Mouse (Mus musculus): Measurements from ENCODE around the gene Sbk2. TPM values are rescaled to one million over a fixed set of nuclear protein-coding genes. Genes with fewer than 3 reads are reported as not detected.

Sbk2 gene
- total and polyA plus RNA-seq, 3 experiments: 0.10 to 0.30 TPM; not detected in 1

- TF ChIP-seq POLR2AphosphoS2 (IDR thresholded peaks at IDR 0.05; ENCODE audit: low read depth, low read length) (no peak), NELFE (IDR thresholded peaks at IDR 0.05; ENCODE audit: low read depth, low read length) (peak; percentile 55; the same call in 1 of the 2 replicates), POLR2A (IDR thresholded peaks at IDR 0.05; ENCODE audit: low read depth, low read length) (peak; percentile 58), CHD1 (IDR thresholded peaks at IDR 0.05; ENCODE audit: low read depth, low read length) (no peak), BHLHE40 (IDR thresholded peaks at IDR 0.05; ENCODE audit: low read depth, low read length) (no peak), KAT2A (IDR thresholded peaks at IDR 0.05; ENCODE audit: insufficient replicate concordance, low read length) (no peak), RCOR1 (conservative IDR thresholded peaks at IDR 0.05; ENCODE audit: low read depth, low read length) (no peak), TBP (conservative IDR thresholded peaks at IDR 0.05; ENCODE audit: low read depth, low read length) (no peak), MAFK (IDR thresholded peaks at IDR 0.05; ENCODE audit: insufficient replicate concordance, low read length) (no peak), ZC3H11A (IDR thresholded peaks at IDR 0.05; ENCODE audit: low read depth, low read length) (no peak), SMC3 (IDR thresholded peaks at IDR 0.05; ENCODE audit: low read depth, low read length) (no peak), USF2 (conservative IDR thresholded peaks at IDR 0.05; ENCODE audit: low read depth, low read length) (no peak), ZMIZ1 (IDR thresholded peaks at IDR 0.05; ENCODE audit: low read depth, low read length) (no peak), JUN (IDR thresholded peaks at IDR 0.05; ENCODE audit: insufficient read depth, low read depth, low read length) (no peak)
Measured at GRCm38 (mm10) chr7:4996003-4996895, 32.0 kb upstream of the Sbk2 start, which contains the start of gene Zfp579 (continued).

GRCm38 (mm10) chr7:4995268-4996002, 31.2 kb upstream of the Sbk2 start:
- H3K27me3 ChIP-seq (replicated peaks): no peaks in the 10 kb centered on the region
- dilution Hi-C loops (cut with MboI; ENCODE audit: extremely low pct_ligation_motif_present, extremely low pct_unique_long_range_greater_than_20kb, low sequenced_read_pairs): no loop called here
- peak overlapping the region; percentile 73 for H3K4me2 ChIP-seq (ENCODE audit: insufficient read depth, low read depth, poor library complexity, severe bottlenecking)
- H3K4me1 ChIP-seq (ENCODE audit: control insufficient read depth in 1 of 2, insufficient read depth in 2 of 2): peaks cover 0 to 13% of the 10 kb centered on the region in 2 experiments; a peak in 2 of 4 replicates
- peaks cover 16% of the 10 kb centered on the region for H3K9me3 ChIP-seq (replicated peaks; ENCODE audit: low read length)
- no peak overlapping the region for H3K27ac ChIP-seq (ENCODE audit: insufficient read depth, low read depth)
- H3K36me3 ChIP-seq (replicated peaks in 1 of 2; ENCODE audit: control insufficient read depth in 1 of 2, insufficient read depth in 1 of 2, low read length in 1 of 2): peaks cover 11 to 23% of the 10 kb centered on the region in 2 experiments
- no peak for TF ChIP-seq MXI1 (IDR thresholded peaks at IDR 0.05; ENCODE audit: low read depth, low read length)
- TF ChIP-seq CHD2 (IDR thresholded peaks at IDR 0.05; ENCODE audit: low read length): no peak
- TF ChIP-seq IRF4 (IDR thresholded peaks at IDR 0.05; ENCODE audit: low read depth, low read length): no peak
- TF ChIP-seq RAD21 (IDR thresholded peaks at IDR 0.05; ENCODE audit: low read depth, low read length): no peak
- no peak for TF ChIP-seq HCFC1 (IDR thresholded peaks at IDR 0.05; ENCODE audit: low read depth, low read length)
- TF ChIP-seq ETS1 (conservative IDR thresholded peaks at IDR 0.05; ENCODE audit: low read depth, low read length): no peak
- H3K9ac ChIP-seq (ENCODE audit: insufficient read depth, low read depth): peak overlapping the region; percentile 91
- H3K79me2 ChIP-seq (replicated peaks; ENCODE audit: control insufficient read depth, extremely low read depth, insufficient read depth, poor library complexity, severe bottlenecking): no peaks in the 10 kb centered on the region
- in situ Hi-C loops (cut with MboI; ENCODE audit: low pct_ligation_motif_present, low pct_unique_long_range_greater_than_20kb, low sequenced_read_pairs): no loop called here
- H3K4me3 ChIP-seq (replicated peaks in 1 of 3; ENCODE audit: low read depth in 2 of 3, low read length in 2 of 3, poor library complexity in 1 of 3): peak overlapping the region; percentile 74 to 77 (median 75)
- DNase-seq (ENCODE audit: extremely low read depth): no peak
